Mouse (Mus musculus) MEL (cell line): ENCODE results near the gene Chfr. TPM values are rescaled to one million over a fixed set of nuclear protein-coding genes. Genes with fewer than 3 reads are reported as not detected.

ENCODE experiments used
- DNase-seq: peaks from one replicate; pipeline ENCODE4 v3.0.0; 2011; ENCODE audit warnings: low read depth, low spot score
- H3K27ac ChIP-seq: 2 replicates; pipeline ENCODE4 v1.5.1; 2012; ENCODE audit warnings: low read depth, mild to moderate bottlenecking, control low read depth, low read length, moderate library complexity; ENCODE audit not compliant: control insufficient read depth
- H3K27me3 ChIP-seq, 2 experiments: fragments of 150-350 bp in 1 of 2; sonication (generic) in 1 of 2; 2 replicates each; pipeline ENCODE4 v1.6.1; 2012; ENCODE audit warnings: low read length in 2 of 2, mild to moderate bottlenecking in 2 of 2, improper control_type of control experiment in 1 of 2, moderate library complexity in 1 of 2; ENCODE audit not compliant: insufficient read depth in 2 of 2, control insufficient read depth in 1 of 2
- H3K36me3 ChIP-seq, 2 experiments: 2 replicates each; pipeline ENCODE4 v1.6.1; 2012 to 2014; ENCODE audit warnings: low read length in 2 of 2, improper control_type of control experiment in 1 of 2, inconsistent platforms in 1 of 2, mild to moderate bottlenecking in 1 of 2; ENCODE audit not compliant: insufficient read depth in 2 of 2, control insufficient read depth in 1 of 2
- H3K4me1 ChIP-seq, 2 experiments: fragments of 150-350 bp in 1 of 2; sonication (generic) in 1 of 2; 2 replicates each; pipeline ENCODE4 v1.6.1; 2012; ENCODE audit warnings: low read length in 2 of 2, improper control_type of control experiment in 1 of 2, mild to moderate bottlenecking in 1 of 2; ENCODE audit not compliant: insufficient read depth in 2 of 2, control insufficient read depth in 1 of 2
- H3K4me3 ChIP-seq, 2 experiments: fragments of 150-350 bp in 1 of 2; sonication (generic) in 1 of 2; 2 replicates each; pipeline ENCODE4 v1.5.1; 2012; ENCODE audit warnings: low read depth in 2 of 2, low read length in 2 of 2, mild to moderate bottlenecking in 2 of 2, moderate library complexity in 2 of 2, control low read depth in 1 of 2, improper control_type of control experiment in 1 of 2; ENCODE audit not compliant: control insufficient read depth in 1 of 2, insufficient read depth in 1 of 2
- H3K79me2 ChIP-seq: 2 replicates; pipeline ENCODE4 v1.6.1; 2012; ENCODE audit warnings: mild to moderate bottlenecking, low read length, moderate library complexity; ENCODE audit not compliant: control insufficient read depth, poor library complexity, insufficient read depth
- H3K9ac ChIP-seq: 2 replicates; pipeline ENCODE4 v1.6.1; 2012; ENCODE audit warnings: low read depth, mild to moderate bottlenecking, control low read depth, low read length, moderate library complexity; ENCODE audit not compliant: control insufficient read depth, poor library complexity, severe bottlenecking
- H3K9me3 ChIP-seq: fragments of 150-350 bp; sonication (generic); replicated peaks from 2 replicates; pipeline ENCODE4 v1.6.1; 2012; ENCODE audit warnings: mild to moderate bottlenecking, low read length, improper control_type of control experiment, moderate library complexity; ENCODE audit not compliant: insufficient read depth
- BHLHE40 ChIP-seq: IDR thresholded peaks from 2 replicates; pipeline ENCODE4 v1.6.1; 2012; ENCODE audit warnings: low read depth, mild to moderate bottlenecking, inconsistent platforms, low read length, improper control_type of control experiment, borderline replicate concordance
- ELF1 ChIP-seq: IDR thresholded peaks from 2 replicates; pipeline ENCODE4 v1.6.1; 2014; ENCODE audit warnings: low read depth, mild to moderate bottlenecking, inconsistent platforms, low read length, improper control_type of control experiment, moderate library complexity
- EP300 ChIP-seq, 2 experiments: IDR thresholded peaks; 2 replicates each; pipeline ENCODE4 v1.6.1; 2011; ENCODE audit warnings: improper control_type of control experiment in 2 of 2, low read length in 2 of 2, low read depth in 1 of 2, mild to moderate bottlenecking in 1 of 2
- ETS1 ChIP-seq: IDR thresholded peaks from 2 replicates; pipeline ENCODE4 v1.6.1; 2012; ENCODE audit warnings: low read depth, mild to moderate bottlenecking, inconsistent platforms, low read length, improper control_type of control experiment, moderate library complexity
- GATA1 ChIP-seq: IDR thresholded peaks from 2 replicates; pipeline ENCODE4 v1.6.1; 2011; ENCODE audit warnings: low read depth, low read length, improper control_type of control experiment
- HCFC1 ChIP-seq: IDR thresholded peaks from 2 replicates; pipeline ENCODE4 v1.6.1; 2012; ENCODE audit warnings: low read depth, mild to moderate bottlenecking, inconsistent platforms, low read length, improper control_type of control experiment, moderate library complexity
- KAT2A ChIP-seq: conservative IDR thresholded peaks from 2 replicates; pipeline ENCODE4 v1.6.1; 2012; ENCODE audit warnings: low read depth, low read length, improper control_type of control experiment, inconsistent platforms
- MAFK ChIP-seq: IDR thresholded peaks from 2 replicates; pipeline ENCODE4 v1.6.1; 2011; ENCODE audit warnings: low read depth, mild to moderate bottlenecking, low read length, improper control_type of control experiment, borderline replicate concordance
- MAX ChIP-seq: IDR thresholded peaks from 2 replicates; pipeline ENCODE4 v1.6.1; 2011; ENCODE audit warnings: low read length, improper control_type of control experiment
- MAZ ChIP-seq: IDR thresholded peaks from 2 replicates; pipeline ENCODE4 v1.6.1; 2012; ENCODE audit warnings: low read depth, mild to moderate bottlenecking, inconsistent platforms, low read length, improper control_type of control experiment
- MXI1 ChIP-seq: IDR thresholded peaks from 2 replicates; pipeline ENCODE4 v1.6.1; 2011; ENCODE audit warnings: mild to moderate bottlenecking, low read depth, low read length, improper control_type of control experiment
- MYB ChIP-seq: IDR thresholded peaks from 2 replicates; pipeline ENCODE4 v1.6.1; 2011; ENCODE audit warnings: mild to moderate bottlenecking, low read depth, low read length, improper control_type of control experiment
- MYC ChIP-seq: IDR thresholded peaks from 2 replicates; pipeline ENCODE4 v1.6.1; 2011; ENCODE audit warnings: low read depth, mild to moderate bottlenecking, low read length, improper control_type of control experiment, moderate library complexity
- NELFE ChIP-seq: IDR thresholded peaks from 2 replicates; pipeline ENCODE4 v1.6.1; 2011; ENCODE audit warnings: low read depth, low read length, improper control_type of control experiment
- POLR2A ChIP-seq, 2 experiments: IDR thresholded peaks; 2 replicates each; pipeline ENCODE4 v1.6.1; 2011 to 2012; ENCODE audit warnings: low read length in 2 of 2, mild to moderate bottlenecking in 2 of 2, control low read depth in 1 of 2, improper control_type of control experiment in 1 of 2, low read depth in 1 of 2, moderate library complexity in 1 of 2; ENCODE audit not compliant: control insufficient read depth in 1 of 2, insufficient read depth in 1 of 2, poor library complexity in 1 of 2
- SIN3A ChIP-seq: IDR thresholded peaks from 2 replicates; pipeline ENCODE4 v1.6.1; 2012; ENCODE audit warnings: low read length, improper control_type of control experiment, inconsistent platforms
- TBP ChIP-seq: IDR thresholded peaks from 2 replicates; pipeline ENCODE4 v1.8.0; 2011; ENCODE audit warnings: low read depth, low read length, improper control_type of control experiment
- TCF12 ChIP-seq: IDR thresholded peaks from 2 replicates; pipeline ENCODE4 v1.6.1; 2014; ENCODE audit warnings: low read depth, mild to moderate bottlenecking, inconsistent platforms, low read length, improper control_type of control experiment, moderate library complexity
- USF2 ChIP-seq, 2 experiments: IDR thresholded peaks; 2 replicates each; pipeline ENCODE4 v1.6.1; 2011 to 2012; ENCODE audit warnings: improper control_type of control experiment in 2 of 2, low read length in 2 of 2, borderline replicate concordance in 1 of 2, inconsistent platforms in 1 of 2, low read depth in 1 of 2, mild to moderate bottlenecking in 1 of 2; ENCODE audit not compliant: insufficient read depth in 1 of 2
- ZMIZ1 ChIP-seq: IDR thresholded peaks from 2 replicates; pipeline ENCODE4 v1.6.1; 2012; ENCODE audit warnings: low read depth, mild to moderate bottlenecking, inconsistent platforms, low read length, improper control_type of control experiment, moderate library complexity
- ZNF384 ChIP-seq: IDR thresholded peaks from 2 replicates; pipeline ENCODE4 v1.6.1; 2012; ENCODE audit warnings: low read depth, mild to moderate bottlenecking, inconsistent platforms, low read length, improper control_type of control experiment
- polyA plus RNA-seq, 2 experiments: library from polyadenylated mRNA; stranded (reverse) in 1 of 2; unstranded in 1 of 2; fragments of >175 nt in 1 of 2; fragments of >200 nt in 1 of 2; gene quantifications; 2 replicates each; pipeline versions ENCODE4 v1.2.1 to v1.2.4; 2012; ENCODE audit warnings: low replicate concordance in 2 of 2, low read depth in 1 of 2; ENCODE audit not compliant: insufficient read length in 2 of 2, insufficient read depth in 1 of 2, missing spikeins in 1 of 2
- total RNA-seq: library from RNA; depleted of rRNA; stranded (reverse); fragments of 300-350 nt; gene quantifications from 2 replicates; pipeline ENCODE4 v1.2.3, GENCODE M21; 2012

Chfr gene
- total and polyA plus RNA-seq, 3 experiments, result 50.4 to 63.9 TPM; not detected in 1

GRCm38 (mm10) chr5:110140424-110140823, 4.8 kb downstream of the Chfr start:
- H3K4me3 ChIP-seq, result peak overlapping the region in 1 of 2 experiments; percentile 38; a peak in 2 of 4 replicates
- H3K27ac ChIP-seq, result peak overlapping the region; percentile 85
- H3K4me1 ChIP-seq, result peaks cover 38 to 47% of the 10 kb centered on the region in 2 experiments
- H3K9ac ChIP-seq, result peak overlapping the region; percentile 56
- H3K79me2 ChIP-seq, result peaks cover 21% of the 10 kb centered on the region
- TF ChIP-seq MXI1, result no peak
- TF ChIP-seq ETS1, result peak; percentile 71
- no peak; the same call in 1 of the 2 replicates for TF ChIP-seq ZMIZ1
- peak; percentile 90 for TF ChIP-seq GATA1
- TF ChIP-seq MAX, result no peak
- TF ChIP-seq TBP, result 0 out of 2 replicates have a peak, but pooled peaks have one; percentile 13
- peak; percentile 59 for TF ChIP-seq ZNF384
- no peak for TF ChIP-seq HCFC1
- peak; percentile 68 to 78 for TF ChIP-seq EP300 (IDR thresholded peaks at IDR 0.05; ENCODE audit: low read depth in 1 of 2, low read length in 2 of 2)
- TF ChIP-seq SIN3A, result peak; percentile 63; the same call in 1 of the 2 replicates
- peak; percentile 60 for TF ChIP-seq TCF12
- no peak for TF ChIP-seq MYC
- TF ChIP-seq NELFE, result no peak
- 0 out of 2 replicates have a peak, but pooled peaks have one; percentile 20 for TF ChIP-seq ELF1
- no peak for TF ChIP-seq USF2 (IDR thresholded peaks at IDR 0.05; ENCODE audit: borderline replicate concordance in 1 of 2, insufficient read depth in 1 of 2, low read depth in 1 of 2, low read length in 2 of 2)
- TF ChIP-seq BHLHE40, result peak; percentile 43; the same call in 1 of the 2 replicates
- peak; percentile 52; the same call in 1 of the 2 replicates for TF ChIP-seq MYB
- TF ChIP-seq MAZ, result no peak
- no peaks in the 10 kb centered on the region for H3K9me3 ChIP-seq
- no peaks in the 10 kb centered on the region for H3K27me3 ChIP-seq
- H3K36me3 ChIP-seq, result peaks cover 21 to 52% of the 10 kb centered on the region in 2 experiments
- peak; percentile 20 for DNase-seq

GRCm38 (mm10) chr5:110142309-110142708, 6.7 kb downstream of the Chfr start:
- no peaks in the 10 kb centered on the region for H3K27me3 ChIP-seq
- H3K36me3 ChIP-seq, result peaks cover 29 to 44% of the 10 kb centered on the region in 2 experiments
- peaks cover 9% of the 10 kb centered on the region for H3K79me2 ChIP-seq
- peaks cover 38 to 41% of the 10 kb centered on the region in 2 experiments for H3K4me1 ChIP-seq
- H3K4me3 ChIP-seq, result no peak overlapping the region
- no peak overlapping the region for H3K9ac ChIP-seq
- no peak overlapping the region; the same call in 1 of the 2 replicates for H3K27ac ChIP-seq
- no peaks in the 10 kb centered on the region for H3K9me3 ChIP-seq
- peak; percentile 74 for DNase-seq
- peak; percentile 84 for TF ChIP-seq MYB
- TF ChIP-seq ELF1, result no peak
- TF ChIP-seq TBP, result no peak
- 0 out of 4 replicates have a peak, but pooled peaks of 1 of the 2 experiments have one; percentile 25 for TF ChIP-seq POLR2A (IDR thresholded peaks at IDR 0.05; ENCODE audit: control insufficient read depth in 1 of 2, insufficient read depth in 1 of 2, low read depth in 1 of 2, low read length in 2 of 2, poor library complexity in 1 of 2)
- peak; percentile 78 for TF ChIP-seq ETS1
- no peak for TF ChIP-seq BHLHE40
- no peak for TF ChIP-seq MAFK
- peak; percentile 87 for TF ChIP-seq MXI1
- peak; percentile 64 to 81 for TF ChIP-seq EP300 (IDR thresholded peaks at IDR 0.05; ENCODE audit: low read depth in 1 of 2, low read length in 2 of 2)
- TF ChIP-seq MYC, result 0 out of 2 replicates have a peak, but pooled peaks have one; percentile 41
- peak; percentile 36 for TF ChIP-seq TCF12
- peak; percentile 4; the same call in 1 of the 2 replicates for TF ChIP-seq GATA1
- no peak for TF ChIP-seq ZMIZ1
- no peak for TF ChIP-seq KAT2A
- peak; percentile 73; the same call in 1 of the 2 replicates for TF ChIP-seq MAX
- TF ChIP-seq SIN3A, result peak; percentile 74; the same call in 1 of the 2 replicates
